Mouse (Mus musculus): Measurements from ENCODE around the gene Sema6d. TPM values are rescaled to one million over a fixed set of nuclear protein-coding genes. Genes with fewer than 3 reads are reported as not detected.

Gene Sema6d
- polyA plus RNA-seq, 1 experiment from 2014 or later: 19.0 TPM

- no peaks in the 10 kb centered on the region; the same call in 1 of the 2 replicates for H3K4me1 ChIP-seq (replicated peaks; ENCODE audit: control insufficient read depth, insufficient read depth, low read length)
- no peak overlapping the region for H3K4me3 ChIP-seq (ENCODE audit: low read length)
- 45% methylated on average over 4 of the region's 4 CpGs for WGBS
- H3K27me3 ChIP-seq (ENCODE audit: control insufficient read depth, insufficient read depth, low read depth, low read length): no peaks in the 10 kb centered on the region
- H3K9me3 ChIP-seq (ENCODE audit: control insufficient read depth, low read length): no peaks in the 10 kb centered on the region
- H3K4me2 ChIP-seq (ENCODE audit: low read depth, low read length): no peak overlapping the region
- H3K27ac ChIP-seq (ENCODE audit: low read length): no peak overlapping the region
- no peak overlapping the region for H3K9ac ChIP-seq (ENCODE audit: low read length)
- no peak for ATAC-seq (ENCODE audit: low read depth)
- H3K36me3 ChIP-seq (ENCODE audit: control insufficient read depth, insufficient read depth, low read length): no peaks in the 10 kb centered on the region
Observed at GRCm38 (mm10) chr2:124705806-124706205, 616.0 kb downstream of the Sema6d start.

GRCm38 (mm10) chr2:124706896-124707295, 617.1 kb downstream of the Sema6d start:
- Histone ChIP-seq H3K4me1 (replicated peaks; ENCODE audit: control insufficient read depth, insufficient read depth, low read length) (no peaks in the 10 kb centered on the region; the same call in 1 of the 2 replicates), H3K9me3 (ENCODE audit: control insufficient read depth, low read length) (no peaks in the 10 kb centered on the region), H3K27me3 (ENCODE audit: control insufficient read depth, insufficient read depth, low read depth, low read length) (no peaks in the 10 kb centered on the region), H3K4me2 (ENCODE audit: low read depth, low read length) (no peak overlapping the region), H3K9ac (ENCODE audit: low read length) (no peak overlapping the region), H3K36me3 (ENCODE audit: control insufficient read depth, insufficient read depth, low read length) (no peaks in the 10 kb centered on the region), H3K27ac (ENCODE audit: low read length) (no peak overlapping the region), H3K4me3 (ENCODE audit: low read length) (no peak overlapping the region)
- peak; percentile 78 for ATAC-seq (ENCODE audit: low read depth)
- WGBS: 48% methylated on average over 7 of the region's 7 CpGs

All from lung, embryonic 16.5 days (tissue).